9 mouse cellular contexts compared by ENCODE assay signal in the genomic region with DNA sequence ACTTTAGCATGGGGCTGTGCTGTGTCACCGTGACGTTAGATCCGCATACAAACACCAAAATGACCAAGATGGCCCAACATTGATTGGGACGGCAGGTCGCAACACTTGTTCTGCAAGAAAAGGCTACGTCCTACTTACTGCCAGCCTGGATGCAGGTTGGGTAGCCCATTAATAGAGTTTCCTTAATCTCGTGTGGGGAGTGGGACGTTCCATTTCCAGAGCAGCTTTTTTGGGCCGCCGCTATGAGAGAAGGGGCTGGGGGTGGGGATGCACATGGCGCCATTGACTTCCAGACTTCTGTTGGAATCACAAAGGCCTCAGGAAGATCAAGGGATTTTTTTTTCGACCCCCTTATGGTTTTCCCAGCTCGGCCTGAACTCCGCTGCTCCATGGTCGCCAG. TPM values are rescaled to one million over a fixed set of nuclear protein-coding genes. Genes with fewer than 3 reads are reported as not detected.
A peak's percentile ranks its signal among the peaks of the same experiment; 100 is the strongest.
DNase-seq lines count a peak whose midpoint lies in the region; ATAC-seq and TF ChIP-seq lines count a peak whose summit lies in the region.
"Had no signal": no experiment of that assay in that cellular context is flagged by ENCODE, and none has a peak within 500 bp of the region (broad histone marks: within the 10 kb centered on the region; RNA-seq: fewer than 3 reads in every experiment).

No protein-coding gene starts in this region.

- H3K36me3 ChIP-seq in lung, embryonic 16.5 days (ENCODE audit: control insufficient read depth, insufficient read depth, low read length), result 0 out of 2 replicates have a peak, but pooled peaks cover 2% of the 10 kb centered on the region
- no peaks in the 10 kb centered on the region for H3K36me3 ChIP-seq in forebrain, postnatal 0 days (ENCODE audit: insufficient read depth)
- H3K36me3 ChIP-seq in liver, embryonic 16.5 days (ENCODE audit: control insufficient read depth, insufficient read depth), result peaks cover 3% of the 10 kb centered on the region
- no peaks in the 10 kb centered on the region for H3K36me3 ChIP-seq in stomach, embryonic 16.5 days (ENCODE audit: control insufficient read depth, insufficient read depth, low read length)

- H3K4me3 ChIP-seq in lung, embryonic 16.5 days (ENCODE audit: low read length), result peak overlapping the region; percentile 85
- H3K4me3 ChIP-seq in forebrain, postnatal 0 days (ENCODE audit: low read depth, low read length), result peak overlapping the region; percentile 70
- peak overlapping the region; percentile 88 for H3K4me3 ChIP-seq in liver, embryonic 16.5 days (ENCODE audit: low read depth, low read length)
- peak overlapping the region; percentile 73 for H3K4me3 ChIP-seq in stomach, embryonic 16.5 days (replicated peaks; ENCODE audit: low read length)

- 12% methylated on average over 15 of the region's 15 CpGs for WGBS in lung, embryonic 16.5 days
- 6% methylated on average over 15 of the region's 15 CpGs for WGBS in forebrain, postnatal 0 days
- 6% methylated on average over 15 of the region's 15 CpGs for WGBS in liver, embryonic 16.5 days (ENCODE audit: insufficient replicate concordance)
- 24% methylated on average over 15 of the region's 15 CpGs for WGBS in stomach, embryonic 16.5 days

- H3K4me2 ChIP-seq in lung, embryonic 16.5 days (ENCODE audit: low read depth, low read length), result peak overlapping the region; percentile 77
- H3K4me2 ChIP-seq in forebrain, postnatal 0 days (ENCODE audit: low read depth), result peak overlapping the region; percentile 100
- peak overlapping the region; percentile 92 for H3K4me2 ChIP-seq in liver, embryonic 16.5 days (ENCODE audit: low read depth, low read length)
- H3K4me2 ChIP-seq in stomach, embryonic 16.5 days (ENCODE audit: low read depth, low read length), result peak overlapping the region; percentile 98

- peaks cover 7% of the 10 kb centered on the region; the same call in 1 of the 2 replicates for H3K27me3 ChIP-seq in lung, embryonic 16.5 days (ENCODE audit: control insufficient read depth, insufficient read depth, low read depth, low read length)
- peaks cover 32% of the 10 kb centered on the region for H3K27me3 ChIP-seq in forebrain, postnatal 0 days (ENCODE audit: insufficient read depth, low read length)
- peaks cover 47% of the 10 kb centered on the region for H3K27me3 ChIP-seq in liver, embryonic 16.5 days (ENCODE audit: control insufficient read depth, insufficient read depth, low read depth, low read length)
- peaks cover 12% of the 10 kb centered on the region for H3K27me3 ChIP-seq in stomach, embryonic 16.5 days (ENCODE audit: control insufficient read depth, insufficient read depth, low read length)

- DNase-seq in lung, adult 18-20 months, result no peak
- peak; percentile 16 for DNase-seq in forebrain, postnatal 0 days
- no peak for DNase-seq in B cell, adult 2 months
- no peak for DNase-seq in layer of hippocampus, adult 11-12 months (ENCODE audit: low spot score)
- no peak for DNase-seq in kidney, adult 8-10 months
- DNase-seq: gastrocnemius, postnatal 14 days had no signal

- peak overlapping the region; percentile 69 for H3K9ac ChIP-seq in lung, embryonic 16.5 days (ENCODE audit: low read length)
- no peak overlapping the region for H3K9ac ChIP-seq in forebrain, postnatal 0 days
- no peak overlapping the region for H3K9ac ChIP-seq in liver, embryonic 16.5 days (ENCODE audit: low read depth, low read length)
- peak overlapping the region; percentile 81; the same call in 1 of the 2 replicates for H3K9ac ChIP-seq in stomach, embryonic 16.5 days (ENCODE audit: low read length)

- H3K27ac ChIP-seq in lung, embryonic 16.5 days (ENCODE audit: low read length), result no peak overlapping the region
- H3K27ac ChIP-seq in forebrain, postnatal 0 days (ENCODE audit: low read depth, low read length), result no peak overlapping the region
- no peak overlapping the region for H3K27ac ChIP-seq in liver, embryonic 16.5 days (ENCODE audit: low read length)
- no peak overlapping the region for H3K27ac ChIP-seq in stomach, embryonic 16.5 days (ENCODE audit: low read length)

- no peak for ATAC-seq in lung, embryonic 16.5 days (ENCODE audit: low read depth)
- no peak for ATAC-seq in forebrain, postnatal 0 days
- ATAC-seq in liver, embryonic 16.5 days (ENCODE audit: low read depth), result no peak
- no peak for ATAC-seq in stomach, embryonic 16.5 days (ENCODE audit: insufficient read depth, low FRiP score)

- no peaks in the 10 kb centered on the region for H3K9me3 ChIP-seq in lung, embryonic 16.5 days (ENCODE audit: control insufficient read depth, low read length)
- H3K9me3 ChIP-seq in forebrain, postnatal 0 days (ENCODE audit: low read length), result no peaks in the 10 kb centered on the region
- no peaks in the 10 kb centered on the region for H3K9me3 ChIP-seq in liver, embryonic 16.5 days (replicated peaks; ENCODE audit: control insufficient read depth, low read length)
- no peaks in the 10 kb centered on the region for H3K9me3 ChIP-seq in stomach, embryonic 16.5 days (replicated peaks; ENCODE audit: control insufficient read depth, low read length)

- no peak for TF ChIP-seq CTCF in forebrain, postnatal 0 days (IDR thresholded peaks at IDR 0.05; ENCODE audit: low read depth)

- peaks cover 31% of the 10 kb centered on the region for H3K4me1 ChIP-seq in lung, embryonic 16.5 days (replicated peaks; ENCODE audit: control insufficient read depth, insufficient read depth, low read length)
- peaks cover 9% of the 10 kb centered on the region for H3K4me1 ChIP-seq in forebrain, postnatal 0 days (ENCODE audit: insufficient read depth)
- peaks cover 27% of the 10 kb centered on the region for H3K4me1 ChIP-seq in liver, embryonic 16.5 days (ENCODE audit: control insufficient read depth, low read depth, low read length)
- peaks cover 31% of the 10 kb centered on the region for H3K4me1 ChIP-seq in stomach, embryonic 16.5 days (ENCODE audit: control insufficient read depth, insufficient read depth, low read length)

RNA-seq across cellular contexts. Expression of a gene that starts 1.1 kb away (rescaled TPM):
- 28.1 and 28.8 TPM in 2 replicates for polyA plus RNA-seq in lung, embryonic 16.5 days (2015; fragmentation: Nextera tagmentation; extraction: Ambion mirVana)
- 5.2 and 11.2 TPM in 2 replicates for total RNA-seq in forebrain, postnatal 0 days (2014; rRNA removed)
- polyA plus RNA-seq in forebrain, postnatal 0 days (2015; fragmentation: Nextera tagmentation; extraction: Ambion mirVana), result 4.9 and 6.7 TPM in 2 replicates
- 5.5 and 6.0 TPM in 2 replicates for polyA plus RNA-seq in liver, embryonic 16.5 days (2015; fragmentation: Nextera tagmentation; extraction: Ambion mirVana)
- polyA plus RNA-seq in stomach, embryonic 16.5 days (2015; fragmentation: Nextera tagmentation; extraction: Ambion mirVana), result 14.1 and 14.3 TPM in 2 replicates

Comparison
In these comparisons a context has a peak if more than half of its experiments do, and no peak if none do; other contexts are left out.
1. H3K9ac ChIP-seq: peak in lung, embryonic 16.5 days (single experiment) and stomach, embryonic 16.5 days (single experiment); none in forebrain, postnatal 0 days (single experiment) and liver, embryonic 16.5 days (single experiment).
2. Peak in every context shown above with its lines, with median percentiles within 50 percentile points of each other: H3K4me2 ChIP-seq and H3K4me3 ChIP-seq.